Mouse (Mus musculus) MEL (cell line): Measurements from ENCODE around the gene Pnpla2. TPM values are rescaled to one million over a fixed set of nuclear protein-coding genes. Genes with fewer than 3 reads are reported as not detected.
A peak's percentile ranks its signal among the peaks of the same experiment; 100 is the strongest.

ENCODE experiments used
- DNase-seq: peaks from one replicate; pipeline ENCODE4 v3.0.0; 2011; ENCODE audit warnings: low read depth, low spot score
- H3K27ac ChIP-seq: 2 replicates; pipeline ENCODE4 v1.5.1; 2012; ENCODE audit warnings: low read depth, mild to moderate bottlenecking, control low read depth, low read length, moderate library complexity; ENCODE audit not compliant: control insufficient read depth
- H3K27me3 ChIP-seq, 2 experiments: fragments of 150-350 bp in 1 of 2; sonication (generic) in 1 of 2; 2 replicates each; pipeline ENCODE4 v1.6.1; 2012; ENCODE audit warnings: low read length in 2 of 2, mild to moderate bottlenecking in 2 of 2, improper control_type of control experiment in 1 of 2, moderate library complexity in 1 of 2; ENCODE audit not compliant: insufficient read depth in 2 of 2, control insufficient read depth in 1 of 2
- H3K36me3 ChIP-seq, 2 experiments: 2 replicates each; pipeline ENCODE4 v1.6.1; 2012 to 2014; ENCODE audit warnings: low read length in 2 of 2, improper control_type of control experiment in 1 of 2, inconsistent platforms in 1 of 2, mild to moderate bottlenecking in 1 of 2; ENCODE audit not compliant: insufficient read depth in 2 of 2, control insufficient read depth in 1 of 2
- H3K4me1 ChIP-seq, 2 experiments: fragments of 150-350 bp in 1 of 2; sonication (generic) in 1 of 2; 2 replicates each; pipeline ENCODE4 v1.6.1; 2012; ENCODE audit warnings: low read length in 2 of 2, improper control_type of control experiment in 1 of 2, mild to moderate bottlenecking in 1 of 2; ENCODE audit not compliant: insufficient read depth in 2 of 2, control insufficient read depth in 1 of 2
- H3K4me3 ChIP-seq, 2 experiments: fragments of 150-350 bp in 1 of 2; sonication (generic) in 1 of 2; 2 replicates each; pipeline ENCODE4 v1.5.1; 2012; ENCODE audit warnings: low read depth in 2 of 2, low read length in 2 of 2, mild to moderate bottlenecking in 2 of 2, moderate library complexity in 2 of 2, control low read depth in 1 of 2, improper control_type of control experiment in 1 of 2; ENCODE audit not compliant: control insufficient read depth in 1 of 2, insufficient read depth in 1 of 2
- H3K79me2 ChIP-seq: 2 replicates; pipeline ENCODE4 v1.6.1; 2012; ENCODE audit warnings: mild to moderate bottlenecking, low read length, moderate library complexity; ENCODE audit not compliant: control insufficient read depth, poor library complexity, insufficient read depth
- H3K9ac ChIP-seq: 2 replicates; pipeline ENCODE4 v1.6.1; 2012; ENCODE audit warnings: low read depth, mild to moderate bottlenecking, control low read depth, low read length, moderate library complexity; ENCODE audit not compliant: control insufficient read depth, poor library complexity, severe bottlenecking
- H3K9me3 ChIP-seq: fragments of 150-350 bp; sonication (generic); replicated peaks from 2 replicates; pipeline ENCODE4 v1.6.1; 2012; ENCODE audit warnings: mild to moderate bottlenecking, low read length, improper control_type of control experiment, moderate library complexity; ENCODE audit not compliant: insufficient read depth
- CTCF ChIP-seq, 3 experiments: IDR thresholded peaks in 2 of 3; conservative IDR thresholded peaks in 1 of 3; 2 replicates each; pipeline ENCODE4 v1.5.1; 2011 to 2012; ENCODE audit warnings: low read length in 3 of 3, low read depth in 2 of 3, mild to moderate bottlenecking in 2 of 3, improper control_type of control experiment in 1 of 3, inconsistent platforms in 1 of 3, mixed read lengths in 1 of 3, moderate library complexity in 1 of 3; ENCODE audit not compliant: control insufficient read depth in 1 of 3, insufficient read depth in 1 of 3, poor library complexity in 1 of 3, severe bottlenecking in 1 of 3
- E2F4 ChIP-seq: IDR thresholded peaks from 2 replicates; pipeline ENCODE4 v1.6.1; 2011; ENCODE audit warnings: low read depth, low read length, improper control_type of control experiment, borderline replicate concordance
- EP300 ChIP-seq, 2 experiments: IDR thresholded peaks; 2 replicates each; pipeline ENCODE4 v1.6.1; 2011; ENCODE audit warnings: improper control_type of control experiment in 2 of 2, low read length in 2 of 2, low read depth in 1 of 2, mild to moderate bottlenecking in 1 of 2
- GATA1 ChIP-seq: IDR thresholded peaks from 2 replicates; pipeline ENCODE4 v1.6.1; 2011; ENCODE audit warnings: low read depth, low read length, improper control_type of control experiment
- HCFC1 ChIP-seq: IDR thresholded peaks from 2 replicates; pipeline ENCODE4 v1.6.1; 2012; ENCODE audit warnings: low read depth, mild to moderate bottlenecking, inconsistent platforms, low read length, improper control_type of control experiment, moderate library complexity
- JUND ChIP-seq: IDR thresholded peaks from 2 replicates; pipeline ENCODE4 v1.6.1; 2011; ENCODE audit warnings: low read depth, mild to moderate bottlenecking, improper control_type of control experiment, low read length
- KAT2A ChIP-seq: conservative IDR thresholded peaks from 2 replicates; pipeline ENCODE4 v1.6.1; 2012; ENCODE audit warnings: low read depth, low read length, improper control_type of control experiment, inconsistent platforms
- MAFK ChIP-seq: IDR thresholded peaks from 2 replicates; pipeline ENCODE4 v1.6.1; 2011; ENCODE audit warnings: low read depth, mild to moderate bottlenecking, low read length, improper control_type of control experiment, borderline replicate concordance
- MAZ ChIP-seq: IDR thresholded peaks from 2 replicates; pipeline ENCODE4 v1.6.1; 2012; ENCODE audit warnings: low read depth, mild to moderate bottlenecking, inconsistent platforms, low read length, improper control_type of control experiment
- MYC ChIP-seq: IDR thresholded peaks from 2 replicates; pipeline ENCODE4 v1.6.1; 2011; ENCODE audit warnings: low read depth, mild to moderate bottlenecking, low read length, improper control_type of control experiment, moderate library complexity
- NELFE ChIP-seq: IDR thresholded peaks from 2 replicates; pipeline ENCODE4 v1.6.1; 2011; ENCODE audit warnings: low read depth, low read length, improper control_type of control experiment
- POLR2AphosphoS2 ChIP-seq: IDR thresholded peaks from 2 replicates; pipeline ENCODE4 v1.6.1; 2011; ENCODE audit warnings: low read length, improper control_type of control experiment
- POLR2AphosphoS5 ChIP-seq: IDR thresholded peaks from 2 replicates; pipeline ENCODE4 v1.6.1; 2012; ENCODE audit warnings: low read depth, borderline replicate concordance, mild to moderate bottlenecking, inconsistent platforms, low read length, moderate library complexity, mixed read lengths
- RCOR1 ChIP-seq: IDR thresholded peaks from 2 replicates; pipeline ENCODE4 v1.6.1; 2012; ENCODE audit warnings: low read depth, mild to moderate bottlenecking, inconsistent platforms, low read length, improper control_type of control experiment
- SMC3 ChIP-seq: IDR thresholded peaks from 2 replicates; pipeline ENCODE4 v1.6.1; 2011; ENCODE audit warnings: low read depth, low read length, improper control_type of control experiment
- TAL1 ChIP-seq: IDR thresholded peaks from 2 replicates; pipeline ENCODE4 v1.6.1; 2012; ENCODE audit warnings: mild to moderate bottlenecking, inconsistent platforms, low read length, moderate library complexity, mixed read lengths
- UBTF ChIP-seq: IDR thresholded peaks from 2 replicates; pipeline ENCODE4 v1.6.1; 2012; ENCODE audit warnings: low read depth, mild to moderate bottlenecking, inconsistent platforms, low read length, improper control_type of control experiment, moderate library complexity, borderline replicate concordance; ENCODE audit not compliant: insufficient read depth
- ZC3H11A ChIP-seq: IDR thresholded peaks from 2 replicates; pipeline ENCODE4 v1.6.1; 2012; ENCODE audit warnings: low read depth, mild to moderate bottlenecking, inconsistent platforms, low read length, improper control_type of control experiment
- ZKSCAN1 ChIP-seq: IDR thresholded peaks from 2 replicates; pipeline ENCODE4 v1.6.1; 2012; ENCODE audit warnings: low read depth, mild to moderate bottlenecking, inconsistent platforms, low read length, improper control_type of control experiment, moderate library complexity
- ZNF384 ChIP-seq: IDR thresholded peaks from 2 replicates; pipeline ENCODE4 v1.6.1; 2012; ENCODE audit warnings: low read depth, mild to moderate bottlenecking, inconsistent platforms, low read length, improper control_type of control experiment
- polyA plus RNA-seq, 2 experiments: library from polyadenylated mRNA; stranded (reverse) in 1 of 2; unstranded in 1 of 2; fragments of >175 nt in 1 of 2; fragments of >200 nt in 1 of 2; gene quantifications; 2 replicates each; pipeline versions ENCODE4 v1.2.1 to v1.2.4; 2012; ENCODE audit warnings: low replicate concordance in 2 of 2, low read depth in 1 of 2; ENCODE audit not compliant: insufficient read length in 2 of 2, insufficient read depth in 1 of 2, missing spikeins in 1 of 2
- total RNA-seq: library from RNA; depleted of rRNA; stranded (reverse); fragments of 300-350 nt; gene quantifications from 2 replicates; pipeline ENCODE4 v1.2.3, GENCODE M21; 2012

Pnpla2 gene
- total and polyA plus RNA-seq, 3 experiments = 8.3 to 38.6 TPM; not detected in 1

DNA sequence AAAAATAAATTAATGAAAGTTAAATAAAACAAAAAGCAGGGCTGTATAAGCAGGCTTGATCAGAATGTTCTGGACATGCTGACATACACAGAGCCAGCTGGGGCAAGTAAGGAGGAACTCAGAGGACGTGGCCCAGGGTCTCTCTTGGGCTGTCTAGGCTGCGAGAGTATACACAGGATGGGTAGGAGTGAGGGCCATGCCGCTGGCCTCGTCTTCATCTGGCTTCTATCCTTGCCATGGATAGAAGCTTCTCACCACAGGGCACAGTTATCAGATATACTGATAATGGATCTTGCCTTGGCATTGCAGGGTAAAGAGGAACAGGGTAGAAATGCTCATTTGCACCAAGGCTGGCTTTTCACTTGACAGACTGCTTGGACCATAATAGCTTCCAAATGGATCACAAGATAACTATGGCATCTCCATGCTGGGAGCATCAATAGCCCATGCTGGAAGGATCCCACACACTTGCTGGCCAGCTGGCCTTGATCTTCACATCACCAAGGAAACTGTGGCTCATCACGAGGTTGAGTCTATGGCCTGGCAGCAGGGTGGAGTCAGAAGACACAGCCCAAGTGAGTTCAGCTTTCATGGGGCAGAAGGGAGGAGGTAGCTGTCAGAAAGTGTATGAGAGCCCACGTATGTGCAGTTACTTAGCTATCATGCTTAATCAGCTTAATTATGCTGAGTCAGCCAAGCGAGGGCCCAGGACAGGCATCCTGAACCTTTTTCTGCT is 47.0 kb downstream of the Pnpla2 start:
- Histone ChIP-seq H3K36me3 (no peaks in the 10 kb centered on the region), H3K27me3 (no peaks in the 10 kb centered on the region), H3K27ac (no peak overlapping the region)

GRCm38 (mm10) chr7:141502556-141502905 is 47.5 kb downstream of the Pnpla2 start:
- Histone ChIP-seq H3K4me3 (no peak overlapping the region), H3K9ac (no peak overlapping the region), H3K27me3 (no peaks in the 10 kb centered on the region), H3K79me2 (no peaks in the 10 kb centered on the region), H3K36me3 (no peaks in the 10 kb centered on the region), H3K9me3 (no peaks in the 10 kb centered on the region), H3K4me1 (peaks cover 0 to 6% of the 10 kb centered on the region in 2 experiments; a peak in 2 of 4 replicates), H3K27ac (no peak overlapping the region)
- no peak for DNase-seq
- no peak for TF ChIP-seq TAL1
- TF ChIP-seq POLR2AphosphoS5 = no peak
- TF ChIP-seq GATA1 = no peak
- TF ChIP-seq NELFE = no peak
- TF ChIP-seq MAZ = no peak
- no peak for TF ChIP-seq ZC3H11A
- TF ChIP-seq JUND = no peak
- TF ChIP-seq CTCF (IDR thresholded peaks at IDR 0.05 in 2 of 3, conservative IDR thresholded peaks at IDR 0.05 in 1 of 3; ENCODE audit: control insufficient read depth in 1 of 3, insufficient read depth in 1 of 3, low read depth in 2 of 3, low read length in 3 of 3, poor library complexity in 1 of 3, severe bottlenecking in 1 of 3) = no peak
- no peak for TF ChIP-seq HCFC1
- no peak for TF ChIP-seq RCOR1
- TF ChIP-seq UBTF = no peak
- TF ChIP-seq KAT2A = no peak
- TF ChIP-seq EP300 (IDR thresholded peaks at IDR 0.05; ENCODE audit: low read depth in 1 of 2, low read length in 2 of 2) = no peak
- no peak for TF ChIP-seq MYC
- TF ChIP-seq E2F4 = no peak
- TF ChIP-seq POLR2AphosphoS2 = no peak
- TF ChIP-seq ZKSCAN1 = no peak
- no peak for TF ChIP-seq ZNF384
- TF ChIP-seq SMC3 = no peak

More for the DNA sequence above, 47.0 kb downstream of the Pnpla2 start:
- peak; percentile 63; the same call in 1 of the 2 replicates for TF ChIP-seq MAFK
- no peak for TF ChIP-seq HCFC1
- TF ChIP-seq, all 39 proteins: peak for 1
- Histone ChIP-seq H3K4me3 (no peak overlapping the region), H3K9ac (no peak overlapping the region), H3K4me1 (peaks cover 0 to 6% of the 10 kb centered on the region in 2 experiments; a peak in 2 of 4 replicates), H3K9me3 (no peaks in the 10 kb centered on the region), H3K79me2 (no peaks in the 10 kb centered on the region)
- DNase-seq = no peak
